Mouse (Mus musculus): ENCODE measurements at regions not wholly inside any gene's neighbourhood (a gene's known extent, or its start where the extent isn't known, plus 50 kb on each side); places are given as distances from the start of the nearest gene placed in this dataset.

GRCm38 (mm10) chr3:130962701-130963472, 147.4 kb upstream of the Lef1 start:
- no peak overlapping the region for H3K4me3 ChIP-seq
- no peaks in the 10 kb centered on the region for H3K27me3 ChIP-seq (ENCODE audit: control insufficient read depth, insufficient read depth, insufficient read length)
- no peaks in the 10 kb centered on the region for H3K79me2 ChIP-seq (ENCODE audit: control insufficient read depth, insufficient read depth)
- H3K4me2 ChIP-seq (ENCODE audit: low read depth), result no peak overlapping the region
- H3K36me3 ChIP-seq (ENCODE audit: control insufficient read depth, insufficient read depth), result no peaks in the 10 kb centered on the region
- no peak for TF ChIP-seq POLR2AphosphoS2 (IDR thresholded peaks at IDR 0.05; ENCODE audit: insufficient read length, low read depth)
- TF ChIP-seq TCF12 (IDR thresholded peaks at IDR 0.05; ENCODE audit: insufficient read depth, poor library complexity, severe bottlenecking), result no peak
- TF ChIP-seq MYOG (IDR thresholded peaks at IDR 0.05; ENCODE audit: control insufficient read depth in 1 of 3, insufficient read depth in 1 of 3, insufficient read length in 2 of 3, low read depth in 2 of 3), result no peak
- TF ChIP-seq MAX (IDR thresholded peaks at IDR 0.05; ENCODE audit: low read depth), result no peak
- no peak for TF ChIP-seq CEBPB (IDR thresholded peaks at IDR 0.05; ENCODE audit: insufficient read depth, poor library complexity, severe bottlenecking)
- TF ChIP-seq SRF (IDR thresholded peaks at IDR 0.05; ENCODE audit: control insufficient read depth, insufficient read length, low read depth), result no peak
- TF ChIP-seq POLR2A (IDR thresholded peaks at IDR 0.05; ENCODE audit: insufficient read length, low read depth), result no peak
- TF ChIP-seq TCF3 (IDR thresholded peaks at IDR 0.05; ENCODE audit: insufficient read length, low read depth), result no peak
- TF ChIP-seq REST (IDR thresholded peaks at IDR 0.05; ENCODE audit: insufficient read depth, insufficient read length), result no peak
- no peak for TF ChIP-seq USF1 (IDR thresholded peaks at IDR 0.05; ENCODE audit: low read depth)
- TF ChIP-seq MYOD1 (IDR thresholded peaks at IDR 0.05; ENCODE audit: control insufficient read depth in 1 of 3, insufficient read length in 2 of 3, low read depth in 2 of 3), result no peak
- TF ChIP-seq E2F4 (IDR thresholded peaks at IDR 0.05; ENCODE audit: insufficient read depth), result no peak
- no peak overlapping the region for H3ac ChIP-seq (ENCODE audit: control insufficient read depth, insufficient read length)

- Histone ChIP-seq H3K4me2 (ENCODE audit: low read depth) (no peak overlapping the region), H3K4me3 (no peak overlapping the region), H3K79me2 (ENCODE audit: control insufficient read depth, insufficient read depth) (no peaks in the 10 kb centered on the region), H3K27me3 (ENCODE audit: control insufficient read depth, insufficient read depth, insufficient read length) (no peaks in the 10 kb centered on the region), H3ac (ENCODE audit: control insufficient read depth, insufficient read length) (no peak overlapping the region), H3K36me3 (ENCODE audit: control insufficient read depth, insufficient read depth) (no peaks in the 10 kb centered on the region)
- TF ChIP-seq E2F4 (IDR thresholded peaks at IDR 0.05; ENCODE audit: insufficient read depth), result no peak
- no peak for TF ChIP-seq POLR2A (IDR thresholded peaks at IDR 0.05; ENCODE audit: insufficient read length, low read depth)
- no peak for TF ChIP-seq REST (IDR thresholded peaks at IDR 0.05; ENCODE audit: insufficient read depth, insufficient read length)
- TF ChIP-seq TCF3 (IDR thresholded peaks at IDR 0.05; ENCODE audit: insufficient read length, low read depth), result no peak
- TF ChIP-seq CEBPB (IDR thresholded peaks at IDR 0.05; ENCODE audit: insufficient read depth, poor library complexity, severe bottlenecking), result no peak
- TF ChIP-seq MYOG (IDR thresholded peaks at IDR 0.05; ENCODE audit: control insufficient read depth in 1 of 3, insufficient read depth in 1 of 3, insufficient read length in 2 of 3, low read depth in 2 of 3), result no peak
- TF ChIP-seq TCF12 (IDR thresholded peaks at IDR 0.05; ENCODE audit: insufficient read depth, poor library complexity, severe bottlenecking), result no peak
- TF ChIP-seq MAX (IDR thresholded peaks at IDR 0.05; ENCODE audit: low read depth), result no peak
- TF ChIP-seq POLR2AphosphoS2 (IDR thresholded peaks at IDR 0.05; ENCODE audit: insufficient read length, low read depth), result no peak
- no peak for TF ChIP-seq MYOD1 (IDR thresholded peaks at IDR 0.05; ENCODE audit: control insufficient read depth in 1 of 3, insufficient read length in 2 of 3, low read depth in 2 of 3)
- no peak for TF ChIP-seq USF1 (IDR thresholded peaks at IDR 0.05; ENCODE audit: low read depth)
- no peak for TF ChIP-seq SRF (IDR thresholded peaks at IDR 0.05; ENCODE audit: control insufficient read depth, insufficient read length, low read depth)
Measured at GRCm38 (mm10) chr3:130962151-130962633, 148.1 kb upstream of the Lef1 start.

- Histone ChIP-seq H3K27me3 (ENCODE audit: control insufficient read depth, insufficient read depth, insufficient read length) (no peaks in the 10 kb centered on the region), H3K36me3 (ENCODE audit: control insufficient read depth, insufficient read depth) (no peaks in the 10 kb centered on the region), H3K4me2 (ENCODE audit: low read depth) (no peak overlapping the region), H3K4me3 (no peak overlapping the region), H3ac (ENCODE audit: control insufficient read depth, insufficient read length) (no peak overlapping the region), H3K79me2 (ENCODE audit: control insufficient read depth, insufficient read depth) (no peaks in the 10 kb centered on the region)
- TF ChIP-seq MYOG (IDR thresholded peaks at IDR 0.05; ENCODE audit: control insufficient read depth in 1 of 3, insufficient read depth in 1 of 3, insufficient read length in 2 of 3, low read depth in 2 of 3), result no peak
- no peak for TF ChIP-seq REST (IDR thresholded peaks at IDR 0.05; ENCODE audit: insufficient read depth, insufficient read length)
- TF ChIP-seq MYOD1 (IDR thresholded peaks at IDR 0.05; ENCODE audit: control insufficient read depth in 1 of 3, insufficient read length in 2 of 3, low read depth in 2 of 3), result no peak
- TF ChIP-seq CEBPB (IDR thresholded peaks at IDR 0.05; ENCODE audit: insufficient read depth, poor library complexity, severe bottlenecking), result no peak
- TF ChIP-seq POLR2A (IDR thresholded peaks at IDR 0.05; ENCODE audit: insufficient read length, low read depth), result no peak
- TF ChIP-seq TCF3 (IDR thresholded peaks at IDR 0.05; ENCODE audit: insufficient read length, low read depth), result no peak
- no peak for TF ChIP-seq TCF12 (IDR thresholded peaks at IDR 0.05; ENCODE audit: insufficient read depth, poor library complexity, severe bottlenecking)
- no peak for TF ChIP-seq E2F4 (IDR thresholded peaks at IDR 0.05; ENCODE audit: insufficient read depth)
- no peak for TF ChIP-seq USF1 (IDR thresholded peaks at IDR 0.05; ENCODE audit: low read depth)
- no peak for TF ChIP-seq POLR2AphosphoS2 (IDR thresholded peaks at IDR 0.05; ENCODE audit: insufficient read length, low read depth)
- no peak for TF ChIP-seq MAX (IDR thresholded peaks at IDR 0.05; ENCODE audit: low read depth)
- no peak for TF ChIP-seq SRF (IDR thresholded peaks at IDR 0.05; ENCODE audit: control insufficient read depth, insufficient read length, low read depth)
Measured at GRCm38 (mm10) chr3:130961704-130962103, 148.6 kb upstream of the Lef1 start.

- no peak overlapping the region for H3ac ChIP-seq (ENCODE audit: control insufficient read depth, insufficient read length)
- H3K4me2 ChIP-seq (ENCODE audit: low read depth), result no peak overlapping the region
- no peaks in the 10 kb centered on the region for H3K36me3 ChIP-seq (ENCODE audit: control insufficient read depth, insufficient read depth)
- no peak overlapping the region for H3K4me3 ChIP-seq
- no peak for TF ChIP-seq POLR2AphosphoS2 (IDR thresholded peaks at IDR 0.05; ENCODE audit: insufficient read length, low read depth)
- no peak for TF ChIP-seq E2F4 (IDR thresholded peaks at IDR 0.05; ENCODE audit: insufficient read depth)
- TF ChIP-seq MAX (IDR thresholded peaks at IDR 0.05; ENCODE audit: low read depth), result no peak
- TF ChIP-seq TCF12 (IDR thresholded peaks at IDR 0.05; ENCODE audit: insufficient read depth, poor library complexity, severe bottlenecking), result no peak
- TF ChIP-seq MYOG (IDR thresholded peaks at IDR 0.05; ENCODE audit: control insufficient read depth in 1 of 3, insufficient read depth in 1 of 3, insufficient read length in 2 of 3, low read depth in 2 of 3), result no peak
- TF ChIP-seq USF1 (IDR thresholded peaks at IDR 0.05; ENCODE audit: low read depth), result no peak
- TF ChIP-seq CEBPB (IDR thresholded peaks at IDR 0.05; ENCODE audit: insufficient read depth, poor library complexity, severe bottlenecking), result no peak
- no peak for TF ChIP-seq REST (IDR thresholded peaks at IDR 0.05; ENCODE audit: insufficient read depth, insufficient read length)
- TF ChIP-seq POLR2A (IDR thresholded peaks at IDR 0.05; ENCODE audit: insufficient read length, low read depth), result no peak
- TF ChIP-seq TCF3 (IDR thresholded peaks at IDR 0.05; ENCODE audit: insufficient read length, low read depth), result no peak
- TF ChIP-seq MYOD1 (IDR thresholded peaks at IDR 0.05; ENCODE audit: control insufficient read depth in 1 of 3, insufficient read length in 2 of 3, low read depth in 2 of 3), result no peak
- H3K79me2 ChIP-seq (ENCODE audit: control insufficient read depth, insufficient read depth), result no peaks in the 10 kb centered on the region
- H3K27me3 ChIP-seq (ENCODE audit: control insufficient read depth, insufficient read depth, insufficient read length), result no peaks in the 10 kb centered on the region
Measured at GRCm38 (mm10) chr3:130955958-130956357, 154.3 kb upstream of the Lef1 start.

Measured in myocyte (in vitro differentiated cells).